Mouse (Mus musculus) hematopoietic stem cell, adult 5-6 weeks (primary cell): ENCODE data around the gene Rdh12. TPM values are rescaled to one million over a fixed set of nuclear protein-coding genes. Genes with fewer than 3 reads are reported as not detected.

Experiments used
- ATAC-seq, 2 experiments: fragments of 125-278 bp in 1 of 2; replicated peaks in 1 of 2; 2 replicates each; pipeline ENCODE4 v1.8.0; 2016 to 2017; ENCODE audit warnings: inconsistent platforms in 2 of 2, mild to moderate bottlenecking in 2 of 2, moderate number of reproducible peaks in 2 of 2, low read depth in 1 of 2, moderate TSS enrichment in 1 of 2; ENCODE audit not compliant: low FRiP score in 2 of 2, poor library complexity in 2 of 2, severe bottlenecking in 2 of 2, insufficient read depth in 1 of 2, low TSS enrichment in 1 of 2
- total RNA-seq: library from RNA; stranded (forward); fragments of 172-1452, 232-1000 nt; gene quantifications from 2 replicates; pipeline ENCODE4 v1.2.3, GENCODE M21; 2017

The Rdh12 gene
- total RNA-seq, 1 experiment from 2014 or later: 17.6 TPM

- ATAC-seq: peak in 1 of 2 experiments; percentile 53; a peak in 1 of 4 replicates
Measured at GRCm38 (mm10) chr12:79235485-79236080, 26.9 kb downstream of the Rdh12 start.

DNA sequence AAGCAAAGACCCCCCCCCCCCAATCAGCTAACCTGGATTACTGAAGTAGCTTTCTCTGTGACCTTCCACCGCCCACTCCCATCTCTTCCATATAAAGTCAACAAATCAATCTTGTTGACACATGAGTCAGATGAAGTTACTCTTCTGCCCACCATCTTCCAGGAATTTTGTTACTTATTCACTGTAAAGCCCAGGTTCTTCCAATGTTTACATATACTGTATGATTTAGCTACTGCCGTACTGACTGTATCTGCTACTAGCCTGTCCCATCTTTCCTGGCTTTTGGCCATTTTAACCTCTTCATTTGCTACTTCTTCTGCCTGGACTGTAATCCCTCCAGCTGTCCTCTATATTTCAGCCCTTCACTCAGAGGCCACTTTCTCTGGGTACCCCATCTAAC lies 33.3 kb downstream of the Rdh12 start:
- no peak for ATAC-seq

- no peak for ATAC-seq
Measured at GRCm38 (mm10) chr12:79242921-79243320, 34.2 kb downstream of the Rdh12 start.

DNA sequence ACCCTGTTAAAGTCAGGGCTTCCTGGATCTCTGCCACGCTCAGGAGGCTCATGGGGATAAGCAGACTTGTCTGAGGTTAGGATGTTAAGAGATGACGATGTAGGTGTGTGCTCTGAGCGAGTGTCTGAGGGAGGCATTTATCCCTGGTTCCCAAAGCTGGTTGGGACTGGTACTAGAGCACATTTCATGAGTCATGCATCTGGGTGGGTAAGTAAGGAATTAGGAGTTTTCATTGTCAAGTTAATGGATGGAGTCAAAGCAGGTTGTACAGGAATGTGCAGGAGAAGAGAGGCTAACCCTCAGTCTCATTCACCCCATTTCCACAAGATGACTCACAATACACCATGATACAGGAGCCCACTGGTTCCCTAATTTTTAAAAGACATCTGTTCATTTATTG lies 39.4 kb downstream of the Rdh12 start:
- ATAC-seq: no peak

- ATAC-seq: peak; percentile 57 to 75; a peak in 3 of 4 replicates
Measured at GRCm38 (mm10) chr12:79253294-79254053, 44.8 kb downstream of the Rdh12 start.

DNA sequence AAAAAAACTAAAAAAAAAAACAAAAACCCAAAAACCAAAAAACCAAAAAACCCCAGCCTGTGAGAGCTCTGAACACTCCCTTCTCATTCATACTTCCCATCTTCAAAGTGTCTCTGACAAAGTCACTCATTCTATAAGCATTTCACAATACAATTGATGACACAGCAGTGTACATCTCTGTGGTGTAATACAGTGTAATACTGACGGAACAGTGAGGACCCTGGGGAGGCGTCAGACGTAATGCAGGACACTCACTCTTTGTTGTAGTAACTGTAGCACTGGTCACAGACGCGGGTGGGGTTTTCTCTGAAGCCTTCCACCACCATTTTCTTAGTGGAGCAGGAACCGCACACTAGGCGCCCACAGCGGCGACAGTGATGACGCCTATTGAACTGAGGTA lies 46.3 kb downstream of the Rdh12 start:
- peak; percentile 18 to 68; a peak in 1 of 4 replicates for ATAC-seq

- ATAC-seq: no peak
Measured at GRCm38 (mm10) chr12:79260154-79260553, 51.4 kb downstream of the Rdh12 start.

GRCm38 (mm10) chr12:79261035-79261434 lies 52.3 kb downstream of the Rdh12 start:
- ATAC-seq: no peak

Other genes with a start within 250 kb of the Rdh12 start
- 21.8 and 27.7 TPM in 2 replicates for gene Tmem229b, start 201.3 kb upstream of the Rdh12 start, total RNA-seq
- gene Plekhh1, start 179.8 kb upstream of the Rdh12 start, total RNA-seq: 0.13 and 0.60 TPM in 2 replicates
- 17.8 and 23.3 TPM in 2 replicates for gene Pigh, start 119.3 kb upstream of the Rdh12 start, total RNA-seq
- 0.99 and 1.6 TPM in 2 replicates for gene Arg2, start 78.1 kb upstream of the Rdh12 start, total RNA-seq
- 160 and 180 TPM in 2 replicates for gene Vti1b, start 36.2 kb upstream of the Rdh12 start, total RNA-seq
- 26.4 and 33.0 TPM in 2 replicates for gene Rdh11, start 16.6 kb upstream of the Rdh12 start, total RNA-seq
- 15.5 and 21.1 TPM in 2 replicates for gene Zfyve26, start 87.4 kb downstream of the Rdh12 start, total RNA-seq
- 12.7 and 13.3 TPM in 2 replicates for gene Rad51b, start 88.4 kb downstream of the Rdh12 start, total RNA-seq